Mouse (Mus musculus): ENCODE results near the gene Gpr39.

DNA sequence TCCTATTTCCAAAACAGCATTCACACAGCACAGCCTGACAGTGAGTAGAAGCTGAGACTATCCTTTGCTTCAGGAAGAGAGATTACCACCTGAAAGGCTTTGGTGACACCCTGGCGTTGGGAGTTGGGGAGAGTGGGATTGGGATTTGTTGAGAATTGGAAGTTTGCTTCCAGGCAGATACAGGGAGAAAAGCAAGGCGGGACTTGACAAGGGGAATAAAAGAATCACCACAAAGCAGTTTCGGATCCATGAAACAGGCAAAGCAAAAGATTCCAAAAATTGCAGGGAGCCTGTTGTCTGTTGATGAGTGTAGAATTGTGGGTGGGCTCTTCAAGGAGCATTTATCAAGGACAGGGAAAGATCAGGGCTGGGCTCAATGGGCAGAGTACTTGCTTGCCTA is 38.5 kb downstream of the Gpr39 start:
- no peak for TF ChIP-seq POLR2A (IDR thresholded peaks at IDR 0.05; ENCODE audit: extremely low read depth, insufficient read depth, low read length)
- TF ChIP-seq CTCF (IDR thresholded peaks at IDR 0.05; ENCODE audit: low read depth, low read length), result no peak
